Mouse (Mus musculus) megakaryocyte, adult 5-6 weeks (primary cell): ENCODE measurements around the gene Gtf2f2. TPM values are rescaled to one million over a fixed set of nuclear protein-coding genes. Genes with fewer than 3 reads are reported as not detected.

ENCODE experiments used
- ATAC-seq: 2 replicates; pipeline ENCODE4 v1.8.0; 2016; ENCODE audit warnings: mild to moderate bottlenecking, inconsistent platforms; ENCODE audit not compliant: poor library complexity, severe bottlenecking
- total RNA-seq, 2 experiments: library from RNA; stranded (forward) in 1 of 2; stranded (reverse) in 1 of 2; fragments of 153-499, 151-499 nt in 1 of 2; fragments of 221-1000, 200-1000 nt in 1 of 2; gene quantifications; 2 replicates each; pipeline versions ENCODE4 v1.2.3 to v1.2.4; 2015 to 2017

The Gtf2f2 gene
- total RNA-seq, 2 experiments from 2014 or later: 33.9 to 42.2 TPM

GRCm38 (mm10) chr14:76001781-76002180 lies 8.9 kb downstream of the Gtf2f2 start:
- ATAC-seq: peak; percentile 80

- no peak for ATAC-seq
Observed at GRCm38 (mm10) chr14:75998082-75998481, 12.6 kb downstream of the Gtf2f2 start.

GRCm38 (mm10) chr14:75992371-75992770 lies 18.3 kb downstream of the Gtf2f2 start:
- no peak for ATAC-seq

GRCm38 (mm10) chr14:75990936-75991335 lies 19.7 kb downstream of the Gtf2f2 start:
- ATAC-seq: no peak

GRCm38 (mm10) chr14:75989168-75989567 lies 21.5 kb downstream of the Gtf2f2 start:
- no peak for ATAC-seq

- ATAC-seq: peak; percentile 52
Observed at GRCm38 (mm10) chr14:75986878-75987483, 23.7 kb downstream of the Gtf2f2 start.

- ATAC-seq: no peak
Observed at GRCm38 (mm10) chr14:75985112-75985511, 25.6 kb downstream of the Gtf2f2 start.

GRCm38 (mm10) chr14:75983891-75984290 lies 26.8 kb downstream of the Gtf2f2 start:
- ATAC-seq: no peak

GRCm38 (mm10) chr14:75981231-75981630 lies 29.4 kb downstream of the Gtf2f2 start:
- no peak for ATAC-seq

- no peak for ATAC-seq
Observed at GRCm38 (mm10) chr14:75976107-75976506, 34.6 kb downstream of the Gtf2f2 start.

GRCm38 (mm10) chr14:75967291-75967690 lies 43.4 kb downstream of the Gtf2f2 start:
- no peak for ATAC-seq

GRCm38 (mm10) chr14:75964433-75964832 lies 46.2 kb downstream of the Gtf2f2 start:
- no peak for ATAC-seq

GRCm38 (mm10) chr14:75964000-75964399 lies 46.7 kb downstream of the Gtf2f2 start:
- ATAC-seq: no peak

GRCm38 (mm10) chr14:75963215-75963614 lies 47.5 kb downstream of the Gtf2f2 start:
- ATAC-seq: no peak

- ATAC-seq: no peak
Observed at GRCm38 (mm10) chr14:75962250-75962649, 48.4 kb downstream of the Gtf2f2 start.

GRCm38 (mm10) chr14:75954766-75955165 lies 55.9 kb downstream of the Gtf2f2 start, which contains the start of gene Kctd4:
Kctd4 (plus strand) TSS chr14:75955009.
- no peak for ATAC-seq

- ATAC-seq: no peak
Observed at GRCm38 (mm10) chr14:75953011-75953410, 57.7 kb downstream of the Gtf2f2 start.

GRCm38 (mm10) chr14:75947674-75948073 lies 63.0 kb downstream of the Gtf2f2 start:
- no peak for ATAC-seq

GRCm38 (mm10) chr14:75942365-75942764 lies 68.3 kb downstream of the Gtf2f2 start:
- ATAC-seq: no peak

- ATAC-seq: no peak
Observed at GRCm38 (mm10) chr14:75941500-75941899, 69.2 kb downstream of the Gtf2f2 start.

- no peak for ATAC-seq
Observed at GRCm38 (mm10) chr14:75937714-75938113, 73.0 kb downstream of the Gtf2f2 start.

GRCm38 (mm10) chr14:75934359-75934758 lies 76.3 kb downstream of the Gtf2f2 start:
- ATAC-seq: peak; percentile 68

- ATAC-seq: no peak
Observed at GRCm38 (mm10) chr14:75931266-75931665, 79.4 kb downstream of the Gtf2f2 start.
